Mouse (Mus musculus) adrenal gland, postnatal 10 days (tissue): ENCODE measurements around the gene Drd2. TPM values are rescaled to one million over a fixed set of nuclear protein-coding genes. Genes with fewer than 3 reads are reported as not detected.

Experiments
- DNase-seq: peaks from one replicate; pipeline ENCODE4 v3.0.0; 2021; ENCODE audit warnings: mixed read lengths
- long read RNA-seq, 2 experiments: library from polyadenylated mRNA; stranded (forward); transcript quantifications; one replicate each; pipeline ENCODE4 v2.0.0; 2021
- total RNA-seq, 2 experiments: library from RNA; stranded (reverse); gene quantifications; 2 replicates each; pipeline ENCODE4 v1.2.3; 2021

Drd2 gene
- total RNA-seq, result 1 to 10 TPM; 1.4 to 3.1 TPM
- long read RNA-seq, experiment 1, partial matches to known transcripts, result 1 of 1 reads
- long read RNA-seq, experiment 1, other reads (novel, unspliced or antisense), result 0 of 1 reads
- long read RNA-seq, experiment 2, partial matches to known transcripts, result 0 of 2 reads
- long read RNA-seq, experiment 2, other reads (novel, unspliced or antisense), result 1 of 2 reads

GRCm38 (mm10) chr9:49340136-49341043 is at the start of gene Drd2:
Gene Drd2, plus strand, starts transcription at chr9:49340627.
- peak; percentile 77 for DNase-seq

GRCm38 (mm10) chr9:49295101-49295500 is 45.3 kb upstream of the Drd2 start:
- DNase-seq, result no peak

DNA sequence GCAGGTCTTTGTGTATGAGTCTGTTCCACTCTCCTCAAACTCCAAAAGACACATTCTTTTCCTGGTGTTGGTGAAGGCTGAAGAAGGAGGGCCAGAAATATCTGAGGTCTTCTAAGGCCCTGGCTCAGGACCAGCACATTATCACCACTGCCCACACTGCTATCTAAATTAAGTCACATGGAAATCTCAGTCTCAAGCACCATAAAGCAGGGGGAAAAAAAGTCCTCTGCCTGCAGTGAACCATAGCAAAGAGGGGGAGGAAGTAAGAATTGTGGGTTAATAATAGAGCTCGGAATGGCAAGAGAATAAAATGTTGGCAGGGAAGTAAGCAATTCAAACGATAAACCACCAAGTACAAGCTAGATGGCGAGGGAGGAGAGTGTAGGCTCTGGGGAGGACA is 32.9 kb upstream of the Drd2 start:
- DNase-seq, result no peak

DNA sequence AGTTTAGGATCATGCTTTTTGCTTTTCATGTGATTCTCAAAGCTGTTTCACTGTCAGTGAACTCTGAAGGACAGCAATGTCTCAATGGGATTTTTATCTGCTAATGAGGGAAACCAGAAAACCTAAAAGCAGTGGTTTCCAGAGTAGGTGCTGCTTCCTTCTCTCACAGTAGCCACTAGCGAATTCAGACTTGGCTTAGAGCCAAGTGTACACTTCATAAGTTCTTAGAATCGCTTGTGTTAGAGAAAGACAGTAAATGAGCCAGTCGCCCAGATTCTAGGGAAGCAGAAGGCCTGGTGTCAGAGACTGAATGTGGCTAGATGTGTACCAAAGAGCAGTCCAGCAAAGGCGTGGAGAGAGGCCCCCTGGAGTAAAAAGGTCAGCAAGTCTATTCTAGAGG is 29.6 kb upstream of the Drd2 start:
- no peak for DNase-seq

DNA sequence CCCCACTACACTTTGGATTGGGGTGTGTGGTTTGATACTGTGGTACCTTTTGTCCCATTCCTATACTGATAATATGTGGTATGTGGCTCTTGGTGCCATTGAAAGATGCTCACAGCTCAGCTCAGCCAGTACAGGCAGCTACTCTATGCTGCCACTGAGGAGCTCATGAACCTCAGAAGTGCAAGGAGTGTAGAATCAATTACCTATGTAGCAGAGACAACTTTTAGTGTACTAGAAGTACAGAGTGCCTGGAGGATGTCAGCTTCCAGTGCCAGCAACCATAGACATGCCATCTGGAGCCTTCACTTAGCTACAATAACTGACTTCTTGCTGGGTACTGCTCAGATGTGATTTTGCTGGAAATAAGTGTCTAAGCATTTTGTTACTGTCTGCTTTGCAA is 21.8 kb upstream of the Drd2 start:
- no peak for DNase-seq

GRCm38 (mm10) chr9:49341044-49341365 is 578 bp downstream of the Drd2 start:
- DNase-seq, result peak; percentile 77

- peak; percentile 12 for DNase-seq
Measured at GRCm38 (mm10) chr9:49365763-49366162, 25.3 kb downstream of the Drd2 start.

GRCm38 (mm10) chr9:49373946-49374345 is 33.5 kb downstream of the Drd2 start:
- peak; percentile 60 for DNase-seq

DNA sequence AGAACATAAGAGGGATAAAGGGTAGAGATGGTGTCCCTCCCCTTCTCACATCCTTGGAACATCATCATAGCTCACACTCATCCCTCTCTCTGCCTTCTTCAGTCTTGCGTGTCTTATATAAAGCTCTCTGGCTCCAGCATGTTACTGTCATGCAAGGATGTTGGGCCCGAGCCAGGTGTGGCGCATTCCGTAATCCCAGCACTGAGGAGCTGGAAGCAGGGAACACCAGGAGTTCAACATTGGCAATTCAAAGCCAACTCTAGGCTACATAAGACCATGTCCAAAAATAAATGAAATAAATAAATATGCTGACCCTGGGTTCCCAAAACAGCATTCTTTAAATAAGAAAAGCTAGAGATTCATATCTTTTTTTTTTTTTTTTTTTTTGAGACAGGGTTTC is 39.5 kb downstream of the Drd2 start:
- peak; percentile 23 for DNase-seq

DNA sequence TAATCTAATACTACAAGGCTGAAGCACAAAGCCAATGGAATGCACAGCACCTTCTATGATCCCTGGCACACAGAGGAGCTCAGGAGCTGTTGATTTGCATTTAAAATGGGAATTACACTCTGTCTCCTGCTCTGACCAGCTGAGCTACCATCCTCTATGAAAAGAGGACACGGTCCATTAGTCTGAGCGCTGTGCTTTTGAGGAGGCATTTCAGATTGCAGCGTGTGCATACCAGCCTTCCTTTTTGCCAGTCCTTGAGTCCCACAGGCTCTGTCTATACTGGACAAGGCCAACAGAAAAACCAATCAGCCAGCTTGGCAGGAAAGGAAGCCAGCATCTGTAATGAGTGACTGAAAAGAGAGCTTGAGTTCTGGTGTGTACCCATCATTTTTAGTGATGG is 43.6 kb downstream of the Drd2 start:
- DNase-seq, result no peak

DNA sequence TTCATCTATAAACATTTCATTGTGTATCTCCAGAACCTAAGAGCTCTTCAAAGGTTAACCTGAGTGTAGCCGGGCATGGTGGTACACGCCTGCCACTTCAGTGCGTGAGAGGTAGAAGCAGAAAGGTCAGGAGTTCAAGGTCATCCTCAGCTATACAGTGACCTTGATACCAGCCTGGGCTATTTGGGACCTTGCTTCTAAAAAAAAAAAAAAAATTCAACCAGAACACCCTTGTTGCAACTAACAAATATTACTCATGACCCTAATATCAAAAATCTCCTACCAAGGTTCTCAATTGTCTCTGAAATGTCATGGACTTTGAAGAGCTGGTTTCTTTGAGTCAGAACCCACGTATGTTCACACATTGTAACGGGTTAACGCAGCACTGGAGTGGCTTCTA is 44.4 kb downstream of the Drd2 start:
- DNase-seq, result peak; percentile 12

DNA sequence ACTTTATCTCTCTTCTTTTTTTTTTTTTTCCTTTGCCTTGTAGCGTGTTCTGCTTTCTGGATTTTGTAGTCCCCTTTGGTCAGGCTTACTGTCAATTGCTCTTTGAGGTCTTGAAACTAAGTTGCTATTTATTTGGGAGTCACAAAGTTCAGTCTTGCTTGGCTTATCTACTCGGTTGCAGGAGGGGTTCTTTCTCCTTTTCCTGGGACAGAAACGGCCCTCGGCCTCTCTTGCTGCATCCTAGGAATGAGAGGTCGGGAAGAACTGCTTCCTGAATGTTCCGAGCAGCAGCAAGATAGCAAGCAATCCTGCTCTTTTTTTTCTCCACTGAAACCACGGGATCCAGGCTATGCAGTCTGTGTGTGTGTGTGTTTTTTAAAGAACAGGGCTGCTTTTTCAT is 44.9 kb downstream of the Drd2 start:
- DNase-seq, result no peak

- peak; percentile 33 for DNase-seq
Measured at GRCm38 (mm10) chr9:49386119-49386518, 45.7 kb downstream of the Drd2 start.

- DNase-seq, result no peak
Measured at GRCm38 (mm10) chr9:49392242-49392641, 51.8 kb downstream of the Drd2 start.

- DNase-seq, result no peak
Measured at GRCm38 (mm10) chr9:49396006-49396405, 55.6 kb downstream of the Drd2 start.

DNA sequence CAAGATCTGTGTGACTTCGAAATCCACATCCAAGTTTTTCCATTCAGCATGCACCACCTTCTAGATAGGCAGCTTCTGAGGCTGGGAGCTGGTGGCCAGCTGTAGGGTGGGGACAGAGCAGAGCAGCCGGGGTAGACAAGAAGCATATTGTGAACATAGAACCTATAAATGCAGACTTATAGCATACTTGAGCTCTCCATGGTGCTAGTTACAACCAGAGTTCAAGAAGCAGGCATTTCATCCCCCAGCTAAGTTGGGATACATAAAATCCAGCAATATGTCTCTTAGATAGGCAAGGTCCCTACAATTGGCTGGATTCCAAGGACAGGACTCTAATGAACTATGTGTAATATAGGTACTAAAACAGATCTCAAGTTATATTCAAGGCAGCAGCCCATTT is 63.3 kb downstream of the Drd2 start:
- DNase-seq, result no peak

DNA sequence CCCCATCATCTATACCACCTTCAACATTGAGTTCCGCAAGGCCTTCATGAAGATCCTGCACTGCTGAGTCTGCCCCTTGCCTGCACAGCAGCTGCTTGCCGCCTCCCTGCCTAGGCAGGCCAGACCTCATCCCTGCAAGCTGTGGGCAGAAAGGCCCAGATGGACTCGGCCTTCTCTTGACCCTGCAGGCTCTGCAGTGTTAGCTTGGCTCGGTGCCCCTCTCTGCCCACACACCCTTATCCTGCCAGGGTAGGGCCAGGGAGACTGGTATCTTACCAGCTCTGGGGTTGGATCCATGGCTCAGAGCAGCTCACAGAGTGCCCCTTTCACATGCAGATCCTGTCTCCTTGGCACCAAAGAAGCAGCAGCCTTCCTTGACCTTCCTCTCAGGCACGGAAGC is 66.6 kb downstream of the Drd2 start:
- DNase-seq, result no peak

DNA sequence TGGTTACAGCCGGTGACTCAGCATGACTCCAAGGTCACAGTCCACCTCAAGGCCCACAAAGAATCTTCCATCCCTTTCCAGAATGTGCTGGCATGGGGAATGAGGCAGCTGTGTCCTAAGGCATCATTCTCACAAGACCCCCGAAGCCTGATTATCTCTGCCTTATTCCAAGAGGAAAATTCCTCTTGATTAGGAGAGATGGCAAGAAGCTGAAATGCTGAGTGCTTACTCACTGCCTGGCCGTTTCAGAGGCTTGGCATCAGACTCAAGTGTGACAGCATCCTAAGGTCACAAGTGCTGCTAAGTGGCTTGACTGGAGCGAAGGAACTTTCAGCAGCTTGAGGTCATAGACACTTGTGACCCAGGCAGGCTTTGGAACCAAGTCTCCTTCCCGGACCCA is 70.2 kb downstream of the Drd2 start:
- DNase-seq, result no peak

DNA sequence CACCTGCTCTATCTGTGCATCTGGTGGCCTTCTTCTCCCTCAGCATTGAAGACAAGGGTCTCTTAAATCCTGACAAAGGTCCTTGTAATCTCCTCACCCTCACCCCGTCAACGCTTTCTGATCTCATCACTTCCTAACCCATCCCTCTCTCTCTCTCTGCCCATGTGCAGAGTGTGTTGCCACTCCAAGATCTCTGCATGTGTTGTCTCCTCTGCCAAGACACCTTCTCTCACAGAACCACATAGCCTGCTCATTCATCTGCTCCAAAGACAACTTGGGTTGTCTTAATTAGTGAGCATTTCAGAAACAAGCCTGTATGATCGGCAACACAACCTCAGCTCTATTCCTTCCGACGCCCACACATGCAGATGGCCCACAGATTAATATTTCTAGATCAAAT is 83.4 kb downstream of the Drd2 start:
- no peak for DNase-seq

DNA sequence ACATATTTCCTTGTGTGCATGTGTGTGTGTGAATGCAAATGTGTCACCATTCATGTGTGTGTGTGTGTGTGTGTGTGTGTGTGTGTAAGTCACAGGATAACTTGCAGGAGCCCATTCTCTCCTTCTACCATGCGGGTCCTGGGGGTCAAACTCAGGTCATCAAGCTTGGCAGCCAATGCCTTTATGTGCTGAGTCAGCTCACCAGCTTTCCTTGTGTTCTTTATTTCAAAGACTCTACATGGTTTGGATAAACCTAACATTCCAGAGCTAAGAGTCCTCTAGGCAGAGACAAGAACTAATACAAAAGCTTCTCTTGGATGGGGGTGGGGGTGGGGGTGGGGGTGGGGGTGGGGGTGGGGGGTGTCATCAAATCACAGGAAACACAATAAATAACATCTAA is 85.2 kb downstream of the Drd2 start:
- no peak for DNase-seq

GRCm38 (mm10) chr9:49426921-49427320 is 86.5 kb downstream of the Drd2 start, which contains the start of gene Ankk1:
Gene Ankk1, minus strand, starts transcription at chr9:49427021.
- no peak for DNase-seq

GRCm38 (mm10) chr9:49427478-49427877 is 87.1 kb downstream of the Drd2 start:
- DNase-seq, result no peak

- DNase-seq, result no peak
Measured at GRCm38 (mm10) chr9:49442621-49443020, 102.2 kb downstream of the Drd2 start.

- peak; percentile 27 for DNase-seq
Measured at GRCm38 (mm10) chr9:49450491-49450890, 110.1 kb downstream of the Drd2 start.
